Mouse (Mus musculus) hindbrain, postnatal 0 days (tissue): ENCODE results near the gene Sdhaf1. TPM values are rescaled to one million over a fixed set of nuclear protein-coding genes. Genes with fewer than 3 reads are reported as not detected.
A peak's percentile ranks its signal among the peaks of the same experiment; 100 is the strongest.

ENCODE experiments used
- ATAC-seq: fragments of 200-750 bp; cut with Nextera tagmentation; 2 replicates; pipeline ENCODE4 v1.8.0; 2017; ENCODE audit warnings: mild to moderate bottlenecking, moderate TSS enrichment, moderate library complexity
- DNase-seq: peaks from one replicate; pipeline ENCODE4 v3.0.0-alpha.2; 2015; ENCODE audit warnings: low spot score
- H3K27ac ChIP-seq: fragments of 300-500 bp; sonication (generic); 2 replicates; pipeline ENCODE4 v1.5.1; 2014; ENCODE audit warnings: mild to moderate bottlenecking
- H3K27me3 ChIP-seq: fragments of 300-500 bp; sonication (generic); 2 replicates; pipeline ENCODE4 v1.6.1; 2014; ENCODE audit warnings: low read length, mixed read lengths; ENCODE audit not compliant: insufficient read depth
- H3K36me3 ChIP-seq: fragments of 300-500 bp; sonication (generic); 2 replicates; pipeline ENCODE4 v1.6.1; 2014; ENCODE audit warnings: low read length, mixed read lengths; ENCODE audit not compliant: insufficient read depth
- H3K4me1 ChIP-seq: fragments of 300-500 bp; sonication (generic); 2 replicates; pipeline ENCODE4 v1.6.1; 2014; ENCODE audit warnings: antibody characterized with exemption, low read length, mixed read lengths; ENCODE audit not compliant: insufficient read depth
- H3K4me2 ChIP-seq: fragments of 300-500 bp; sonication (generic); 2 replicates; pipeline ENCODE4 v1.6.1; 2014; ENCODE audit warnings: low read depth, mild to moderate bottlenecking, low read length, moderate library complexity, mixed read lengths
- H3K4me3 ChIP-seq: fragments of 300-500 bp; sonication (generic); 2 replicates; pipeline ENCODE4 v1.5.1; 2014; ENCODE audit warnings: low read length
- H3K9ac ChIP-seq: fragments of 300-500 bp; sonication (generic); replicated peaks from 2 replicates; pipeline ENCODE4 v1.6.1; 2014; ENCODE audit warnings: mild to moderate bottlenecking, low read length, moderate library complexity, mixed read lengths
- H3K9me3 ChIP-seq: fragments of 300-500 bp; sonication (generic); 2 replicates; pipeline ENCODE4 v1.6.1; 2016; ENCODE audit warnings: low read length, mixed read lengths
- CTCF ChIP-seq: IDR thresholded peaks from 2 replicates; pipeline ENCODE4 v1.5.1; 2016; ENCODE audit warnings: antibody characterized with exemption, control low read depth, low read depth
- WGBS: fragments of 180-500 bp; shearing (Covaris S2); extraction: QIAGEN DNeasy Blood & Tissue Kit; methylation state at CpG from one replicate; pipeline ENCODE4 v1.1.7; 2014; 5-methylcytosine and 5-hydroxymethylcytosine counted together
- polyA plus RNA-seq: library from polyadenylated mRNA; unstranded; fragments of >200 nt; fragmentation: Nextera tagmentation; extraction: Ambion mirVana; gene quantifications from 2 replicates; pipeline ENCODE4 v1.2.1, GENCODE M21; 2015
- total RNA-seq: library from RNA; depleted of rRNA; stranded (reverse); fragments of >200 nt; gene quantifications from 2 replicates; pipeline ENCODE4 v1.2.3, GENCODE M21; 2014

The Sdhaf1 gene
- total and polyA plus RNA-seq, 2 experiments from 2014 or later, result 14.7 to 17.8 TPM

- 1% methylated on average over 9 of the region's 9 CpGs for WGBS
- H3K36me3 ChIP-seq, result no peaks in the 10 kb centered on the region
- H3K27me3 ChIP-seq, result no peaks in the 10 kb centered on the region
- DNase-seq (peak; percentile 98), ATAC-seq (peak; percentile 65)
- H3K9me3 ChIP-seq, result no peaks in the 10 kb centered on the region
- H3K4me3 ChIP-seq, result no peak overlapping the region
- peaks cover 16% of the 10 kb centered on the region for H3K4me1 ChIP-seq
- no peak overlapping the region; the same call in 1 of the 2 replicates for H3K9ac ChIP-seq
- TF ChIP-seq CTCF, result peak; percentile 99
- peak overlapping the region; percentile 20; the same call in 1 of the 2 replicates for H3K27ac ChIP-seq
- H3K4me2 ChIP-seq, result peak overlapping the region; percentile 10; the same call in 1 of the 2 replicates
These were observed 12.7 kb upstream of the Sdhaf1 start for GRCm38 (mm10) chr7:30336384-30336783.

GRCm38 (mm10) chr7:30335688-30336087 is 12.0 kb upstream of the Sdhaf1 start:
- peaks cover 16% of the 10 kb centered on the region for H3K4me1 ChIP-seq
- H3K27me3 ChIP-seq, result no peaks in the 10 kb centered on the region
- no peak overlapping the region for H3K4me2 ChIP-seq
- H3K27ac ChIP-seq, result no peak overlapping the region
- TF ChIP-seq CTCF, result no peak
- no peaks in the 10 kb centered on the region for H3K9me3 ChIP-seq
- H3K9ac ChIP-seq, result no peak overlapping the region
- DNase-seq (peak; percentile 63), ATAC-seq (no peak)
- no peak overlapping the region for H3K4me3 ChIP-seq
- 56% methylated on average over 6 of the region's 6 CpGs for WGBS
- no peaks in the 10 kb centered on the region for H3K36me3 ChIP-seq

- ATAC-seq, result no peak
- DNase-seq, result no peak
- Histone ChIP-seq H3K9ac (no peak overlapping the region), H3K4me2 (no peak overlapping the region), H3K27me3 (no peaks in the 10 kb centered on the region), H3K4me1 (peaks cover 16% of the 10 kb centered on the region), H3K36me3 (no peaks in the 10 kb centered on the region), H3K9me3 (no peaks in the 10 kb centered on the region), H3K27ac (no peak overlapping the region), H3K4me3 (no peak overlapping the region)
- WGBS, result 66% methylated on average over 5 of the region's 5 CpGs
- no peak for TF ChIP-seq CTCF
These were observed 10.9 kb upstream of the Sdhaf1 start for GRCm38 (mm10) chr7:30334563-30334962.

GRCm38 (mm10) chr7:30333436-30333835 is 9.7 kb upstream of the Sdhaf1 start:
- 18% methylated on average over 4 of the region's 4 CpGs for WGBS
- Histone ChIP-seq H3K27ac (peak overlapping the region; percentile 51), H3K9ac (no peak overlapping the region), H3K9me3 (no peaks in the 10 kb centered on the region), H3K4me2 (0 out of 2 replicates have a peak overlapping the region, but pooled peaks have one; percentile 3), H3K36me3 (no peaks in the 10 kb centered on the region), H3K4me1 (peaks cover 16% of the 10 kb centered on the region), H3K27me3 (no peaks in the 10 kb centered on the region), H3K4me3 (no peak overlapping the region)
- DNase-seq (peak; percentile 88), ATAC-seq (0 out of 2 replicates have a peak, but pooled peaks have one; percentile 10)
- TF ChIP-seq CTCF, result no peak

- Histone ChIP-seq H3K27me3 (no peaks in the 10 kb centered on the region), H3K27ac (0 out of 2 replicates have a peak overlapping the region, but pooled peaks have one; percentile 51), H3K4me2 (peak overlapping the region; percentile 48), H3K9ac (no peak overlapping the region), H3K9me3 (no peaks in the 10 kb centered on the region), H3K4me3 (0 out of 2 replicates have a peak overlapping the region, but pooled peaks have one; percentile 9), H3K4me1 (peaks cover 16% of the 10 kb centered on the region), H3K36me3 (no peaks in the 10 kb centered on the region)
- peak; percentile 5; the same call in 1 of the 2 replicates for TF ChIP-seq CTCF
- DNase-seq, result peak; percentile 7
- ATAC-seq, result no peak
- WGBS, result 52% methylated on average over 18 of the region's 18 CpGs
These were observed 9.0 kb upstream of the Sdhaf1 start for GRCm38 (mm10) chr7:30332622-30333259.

- DNase-seq (peak; percentile 97), ATAC-seq (peak; percentile 90)
- H3K4me1 ChIP-seq, result peaks cover 16% of the 10 kb centered on the region
- 5% methylated on average over 13 of the region's 13 CpGs for WGBS
- H3K9ac ChIP-seq, result no peak overlapping the region
- no peaks in the 10 kb centered on the region for H3K36me3 ChIP-seq
- no peaks in the 10 kb centered on the region for H3K9me3 ChIP-seq
- H3K27ac ChIP-seq, result peak overlapping the region; percentile 42; the same call in 1 of the 2 replicates
- peak; percentile 95 for TF ChIP-seq CTCF
- H3K4me2 ChIP-seq, result peak overlapping the region; percentile 48
- no peaks in the 10 kb centered on the region for H3K27me3 ChIP-seq
- peak overlapping the region; percentile 9; the same call in 1 of the 2 replicates for H3K4me3 ChIP-seq
These were observed 8.2 kb upstream of the Sdhaf1 start for GRCm38 (mm10) chr7:30331887-30332286.

- Histone ChIP-seq H3K27ac (no peak overlapping the region), H3K9ac (no peak overlapping the region), H3K4me2 (no peak overlapping the region), H3K36me3 (no peaks in the 10 kb centered on the region), H3K4me1 (peaks cover 9% of the 10 kb centered on the region), H3K27me3 (no peaks in the 10 kb centered on the region), H3K9me3 (0 out of 2 replicates have a peak, but pooled peaks cover 2% of the 10 kb centered on the region), H3K4me3 (no peak overlapping the region)
- no peak for ATAC-seq
- DNase-seq, result no peak
- TF ChIP-seq CTCF, result no peak
- WGBS, result 54% methylated on average over 10 of the region's 10 CpGs
These were observed 4.7 kb upstream of the Sdhaf1 start for GRCm38 (mm10) chr7:30328379-30328778.
